Mouse (Mus musculus) adrenal gland, postnatal 0 days (tissue): Measurements from ENCODE around the gene Ppp4r2. TPM values are rescaled to one million over a fixed set of nuclear protein-coding genes. Genes with fewer than 3 reads are reported as not detected.

Source experiments
- polyA plus RNA-seq: library from polyadenylated mRNA; unstranded; fragments of >200 nt; fragmentation: Nextera tagmentation; extraction: Ambion mirVana; gene quantifications from 2 replicates; pipeline ENCODE4 v1.2.1, GENCODE M21; 2015

The Ppp4r2 gene
- polyA plus RNA-seq = 9.1 and 11.6 TPM in 2 replicates

DNA sequence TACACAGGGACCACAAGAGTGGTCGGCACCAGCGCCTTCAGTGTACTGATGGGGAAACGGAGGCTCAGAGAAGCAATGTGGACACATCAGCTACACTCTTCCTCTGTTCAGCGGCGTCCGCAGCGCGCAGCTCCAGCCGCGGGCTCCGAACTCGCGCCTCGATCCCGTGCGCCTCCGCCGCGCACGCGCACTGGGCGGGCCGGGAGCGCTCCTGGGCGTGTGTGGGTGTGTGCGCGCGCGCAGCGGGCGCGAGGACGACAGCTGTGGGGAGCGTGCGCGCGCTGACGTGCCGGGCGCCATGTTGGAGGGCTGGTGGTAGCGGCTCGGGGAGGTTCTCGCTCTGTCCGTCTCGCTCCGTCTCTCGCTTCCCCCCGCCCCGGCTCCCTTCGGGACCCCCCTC lies at the start of gene Ppp4r2:
Gene Ppp4r2 (plus strand): TSS at position 268 of the 400 bp plus-strand sequence.

Other genes with a start within 250 kb of the Ppp4r2 start
- 6.8 and 11.9 TPM in 2 replicates for gene Shq1, start 162.5 kb upstream of the Ppp4r2 start, polyA plus RNA-seq
- 1.8 and 2.9 TPM in 2 replicates for gene Gxylt2, start 128.9 kb upstream of the Ppp4r2 start, polyA plus RNA-seq